Mouse (Mus musculus) liver, postnatal 0 days (tissue): Measurements from ENCODE around the gene Naa80. TPM values are rescaled to one million over a fixed set of nuclear protein-coding genes. Genes with fewer than 3 reads are reported as not detected.

ENCODE experiments used
- ATAC-seq: fragments of 200-750 bp; cut with Nextera tagmentation; 2 replicates; pipeline ENCODE4 v1.8.0; 2017; ENCODE audit warnings: mild to moderate bottlenecking, moderate library complexity
- DNase-seq: peaks from one replicate; pipeline ENCODE4 v3.0.0-alpha.2; 2016
- H3K27ac ChIP-seq: fragments of 300-500 bp; sonication (generic); 2 replicates; pipeline ENCODE4 v1.5.1; 2014; ENCODE audit warnings: antibody characterized with exemption, moderate library complexity, mild to moderate bottlenecking, low read depth
- H3K27me3 ChIP-seq: fragments of 300-500 bp; sonication (generic); 2 replicates; pipeline ENCODE4 v1.6.1; 2014; ENCODE audit warnings: low read length, control low read depth, mixed read lengths; ENCODE audit not compliant: insufficient read depth
- H3K36me3 ChIP-seq: fragments of 300-500 bp; sonication (generic); replicated peaks from 2 replicates; pipeline ENCODE4 v1.6.1; 2014; ENCODE audit warnings: mild to moderate bottlenecking, control low read depth, low read length, moderate library complexity, mixed read lengths; ENCODE audit not compliant: insufficient read depth
- H3K4me1 ChIP-seq: fragments of 300-500 bp; sonication (generic); 2 replicates; pipeline ENCODE4 v1.6.1; 2014; ENCODE audit warnings: antibody characterized with exemption, mild to moderate bottlenecking, control low read depth; ENCODE audit not compliant: insufficient read depth
- H3K4me2 ChIP-seq: fragments of 300-500 bp; sonication (generic); 2 replicates; pipeline ENCODE4 v1.6.1; 2014; ENCODE audit warnings: low read depth, mild to moderate bottlenecking, low read length, moderate library complexity, mixed read lengths
- H3K4me3 ChIP-seq: fragments of 300-500 bp; sonication (generic); 2 replicates; pipeline ENCODE4 v1.5.1; 2014; ENCODE audit warnings: low read depth, low read length
- H3K9ac ChIP-seq: fragments of 300-500 bp; sonication (generic); replicated peaks from 2 replicates; pipeline ENCODE4 v1.6.1; 2014; ENCODE audit warnings: mild to moderate bottlenecking, moderate library complexity
- H3K9me3 ChIP-seq: fragments of 300-500 bp; sonication (generic); 2 replicates; pipeline ENCODE4 v1.6.1; 2016; ENCODE audit warnings: mild to moderate bottlenecking, control low read depth, low read length, mixed read lengths
- CTCF ChIP-seq: sonication (generic); IDR thresholded peaks from 2 replicates; pipeline ENCODE4 v1.5.1; 2016; ENCODE audit warnings: antibody characterized with exemption, low read depth
- EP300 ChIP-seq: IDR thresholded peaks from 2 replicates; pipeline ENCODE4 v1.6.1; 2016; ENCODE audit warnings: antibody characterized with exemption, low read depth, mild to moderate bottlenecking
- WGBS: fragments of 180-500 bp; shearing (Covaris S2); extraction: QIAGEN DNeasy Blood & Tissue Kit; methylation state at CpG from one replicate; pipeline ENCODE4 v1.1.7; 2014; ENCODE audit not compliant: insufficient replicate concordance; 5-methylcytosine and 5-hydroxymethylcytosine counted together
- polyA plus RNA-seq: library from polyadenylated mRNA; unstranded; fragments of >200 nt; fragmentation: Nextera tagmentation; extraction: Ambion mirVana; gene quantifications from 2 replicates; pipeline ENCODE4 v1.2.1, GENCODE M21; 2015

Naa80 gene
- polyA plus RNA-seq, 1 experiment from 2014 or later, result 10.4 TPM

- Histone ChIP-seq H3K4me1 (peaks cover 37% of the 10 kb centered on the region), H3K4me2 (peak within 1 kb of the TSS; percentile 97), H3K27me3 (no peaks in the 10 kb centered on the region), H3K4me3 (peak within 1 kb of the TSS; percentile 55), H3K36me3 (peaks cover 16% of the 10 kb centered on the region), H3K9me3 (no peaks in the 10 kb centered on the region), H3K27ac (peak within 1 kb of the TSS; percentile 94), H3K9ac (peak within 1 kb of the TSS; percentile 86)
- TF ChIP-seq EP300 (peak; percentile 42; the same call in 1 of the 2 replicates), CTCF (0 out of 2 replicates have a peak, but pooled peaks have one; percentile 3)
- ATAC-seq, result peak; percentile 68
- 0% methylated on average over 31 of the region's 32 CpGs for WGBS
- DNase-seq, result peak; percentile 88
Observed at GRCm38 (mm10) chr9:107580501-107581317, 2.0 kb downstream of the Naa80 start, which contains the start of gene Hyal3. Gene Hyal3 (plus strand): TSS chr9:107580818.

DNA sequence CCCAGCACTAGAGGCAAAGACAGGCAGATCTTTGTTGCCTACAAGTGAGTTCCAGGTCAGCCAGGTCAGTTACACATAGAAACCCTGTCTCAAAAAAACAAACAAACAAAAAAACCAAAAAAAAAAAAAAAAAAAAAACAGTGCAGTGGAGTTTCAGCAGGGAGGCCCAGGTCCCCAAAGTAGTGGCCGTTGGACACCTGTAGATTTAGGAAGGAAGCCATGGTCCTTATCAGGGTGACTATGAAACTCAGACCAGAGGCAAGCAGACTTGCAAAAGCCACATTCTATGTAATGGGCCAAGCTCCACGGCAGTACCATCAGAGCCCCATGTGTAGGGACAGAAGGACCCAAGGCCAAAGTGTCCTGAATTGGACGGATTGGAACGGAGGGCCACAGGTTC, 2.9 kb downstream of the Naa80 start:
- peaks cover 36% of the 10 kb centered on the region for H3K4me1 ChIP-seq
- H3K9me3 ChIP-seq, result no peaks in the 10 kb centered on the region
- DNase-seq, result no peak

DNA sequence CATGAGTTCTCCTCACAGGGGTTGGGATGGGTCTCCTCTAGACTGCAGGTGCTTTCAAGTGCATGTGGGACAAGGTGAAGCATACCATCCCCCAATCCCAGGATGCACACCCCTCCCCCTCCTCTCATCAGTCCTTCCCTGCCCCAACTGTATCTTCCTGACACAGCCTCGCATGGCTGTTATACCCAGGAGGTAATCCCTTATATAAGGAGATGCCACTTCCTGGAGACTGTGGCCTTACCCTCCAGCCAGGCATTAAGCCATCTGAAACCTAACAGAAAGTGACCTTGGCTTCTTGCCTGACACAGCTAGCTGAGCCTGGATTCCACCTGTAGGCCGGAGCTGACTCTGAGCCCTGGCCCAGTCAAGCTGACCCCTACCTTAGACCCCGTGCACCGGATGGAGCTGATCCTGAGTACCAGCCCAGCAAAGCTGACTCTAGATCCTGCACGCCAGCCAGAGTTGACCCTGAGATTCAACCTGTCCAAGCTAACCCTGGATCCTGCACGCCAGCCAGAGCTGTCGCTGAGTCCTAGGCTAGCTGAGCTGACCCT, 3.9 kb downstream of the Naa80 start:
- Histone ChIP-seq H3K27ac (peak overlapping the region; percentile 94; the same call in 1 of the 2 replicates), H3K4me2 (peak overlapping the region; percentile 97)

More for the DNA sequence above, 2.9 kb downstream of the Naa80 start:
- Histone ChIP-seq H3K36me3 (peaks cover 16% of the 10 kb centered on the region), H3K4me2 (peak overlapping the region; percentile 97), H3K27me3 (no peaks in the 10 kb centered on the region), H3K27ac (peak overlapping the region; percentile 94), H3K4me3 (peak overlapping the region; percentile 55), H3K9ac (peak overlapping the region; percentile 86)
- ATAC-seq, result no peak
- TF ChIP-seq CTCF (no peak), EP300 (no peak)
- WGBS, result 37% methylated on average over 4 of the region's 4 CpGs

GRCm38 (mm10) chr9:107583174-107583573, 4.5 kb downstream of the Naa80 start:
- ATAC-seq, result no peak
- H3K36me3 ChIP-seq, result peaks cover 16% of the 10 kb centered on the region
- peaks cover 26% of the 10 kb centered on the region for H3K4me1 ChIP-seq
- no peak for TF ChIP-seq CTCF
- no peak for TF ChIP-seq EP300
- no peak overlapping the region for H3K9ac ChIP-seq
- no peaks in the 10 kb centered on the region for H3K27me3 ChIP-seq
- H3K27ac ChIP-seq, result no peak overlapping the region
- 88% methylated on average over 14 of the region's 14 CpGs for WGBS
- H3K9me3 ChIP-seq, result no peaks in the 10 kb centered on the region
- DNase-seq, result no peak
- no peak overlapping the region for H3K4me2 ChIP-seq
- no peak overlapping the region for H3K4me3 ChIP-seq

More for the DNA sequence above, 3.9 kb downstream of the Naa80 start:
- Histone ChIP-seq H3K9ac (peak overlapping the region; percentile 86), H3K4me3 (no peak overlapping the region), H3K9me3 (no peaks in the 10 kb centered on the region), H3K4me1 (peaks cover 30% of the 10 kb centered on the region), H3K36me3 (peaks cover 16% of the 10 kb centered on the region), H3K27me3 (no peaks in the 10 kb centered on the region)
- no peak for DNase-seq
- WGBS, result 80% methylated on average over 7 of the region's 7 CpGs
- TF ChIP-seq EP300 (no peak), CTCF (no peak)
- ATAC-seq, result no peak

GRCm38 (mm10) chr9:107586504-107586903, 7.8 kb downstream of the Naa80 start:
- Histone ChIP-seq H3K9me3 (no peaks in the 10 kb centered on the region), H3K36me3 (peaks cover 31% of the 10 kb centered on the region), H3K9ac (peak overlapping the region; percentile 28), H3K4me1 (peaks cover 33% of the 10 kb centered on the region), H3K4me2 (peak overlapping the region; percentile 54), H3K27ac (peak overlapping the region; percentile 94), H3K4me3 (peak overlapping the region; percentile 65), H3K27me3 (no peaks in the 10 kb centered on the region)
- WGBS, result 77% methylated on average over 5 of the region's 5 CpGs
- TF ChIP-seq EP300 (no peak), CTCF (no peak)
- ATAC-seq, result no peak
- DNase-seq, result no peak

DNA sequence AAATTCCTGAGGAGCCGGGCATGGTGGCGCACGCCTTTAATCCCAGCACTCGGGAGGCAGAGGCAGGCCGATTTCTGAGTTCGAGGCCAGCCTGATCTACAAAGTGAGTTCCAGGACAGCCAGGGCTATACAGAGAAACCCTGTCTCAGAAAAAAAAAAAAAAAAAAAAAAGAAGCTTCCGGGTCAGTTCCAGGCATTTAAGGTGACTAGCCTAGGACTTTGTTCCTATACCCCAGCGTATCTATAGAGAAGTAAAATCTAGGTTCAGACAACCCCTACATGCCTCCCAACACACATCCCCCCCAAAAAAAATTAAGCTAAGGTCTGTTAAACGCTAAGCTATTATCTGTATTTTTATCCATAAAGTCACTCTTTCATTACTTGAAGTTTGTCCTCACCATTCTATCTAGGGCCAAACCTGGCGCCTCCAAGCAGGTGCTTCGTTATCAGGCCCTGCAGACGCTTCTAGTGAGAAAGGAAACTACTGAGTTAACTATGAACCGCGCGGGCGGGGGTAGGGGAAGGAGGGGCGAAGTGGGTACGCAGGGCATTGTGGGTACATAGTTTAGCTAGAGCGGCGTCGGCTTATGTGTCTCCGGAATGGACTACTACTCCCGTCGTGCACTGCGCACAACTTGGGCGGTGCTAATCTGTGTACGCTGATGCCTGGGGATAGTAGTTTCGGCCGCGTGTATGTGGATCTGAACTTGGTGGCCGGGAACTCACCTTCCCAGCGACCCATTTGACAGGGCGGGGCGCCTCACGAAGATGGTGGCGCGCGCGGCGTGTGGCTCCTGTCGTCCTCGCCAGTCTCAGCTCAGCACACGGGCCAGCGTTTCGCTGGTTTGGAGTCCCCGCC, 8.5 kb downstream of the Naa80 start, which contains the start of gene Ifrd2:
TSS of gene Ifrd2 (plus strand) at position 669 of the 859 bp plus-strand sequence.
- Histone ChIP-seq H3K4me2 (peak within 1 kb of the TSS; percentile 80), H3K4me3 (peak within 1 kb of the TSS; percentile 65), H3K4me1 (peaks cover 26% of the 10 kb centered on the region), H3K9me3 (no peaks in the 10 kb centered on the region), H3K27me3 (no peaks in the 10 kb centered on the region), H3K9ac (peak within 1 kb of the TSS; percentile 75), H3K36me3 (peaks cover 38% of the 10 kb centered on the region), H3K27ac (peak within 1 kb of the TSS; percentile 94)
- WGBS, result 9% methylated on average over 44 of the region's 46 CpGs
- TF ChIP-seq EP300 (peak; percentile 99), CTCF (no peak)
- DNase-seq (peak; percentile 98), ATAC-seq (peak; percentile 93)
